Comparison of ENCODE assay signal across 24 mouse cellular contexts in genomic region chr3:27489550-27489949, GRCm38 (mm10).
DNase-seq lines count a peak whose midpoint lies in the region; ATAC-seq lines count a peak whose summit lies in the region.
"Had no signal": no experiment of that assay in that cellular context is flagged by ENCODE, and none has a peak within 500 bp of the region (broad histone marks: within the 10 kb centered on the region; RNA-seq: fewer than 3 reads in every experiment).

No protein-coding gene starts in this region.

- no peak overlapping the region for H3K4me2 ChIP-seq in heart, embryonic 13.5 days
- H3K4me2 ChIP-seq in heart, embryonic 11.5 days = no peak overlapping the region
- peak overlapping the region; percentile 9; the same call in 1 of the 2 replicates for H3K4me2 ChIP-seq in heart, embryonic 15.5 days
- H3K4me2 ChIP-seq in liver, embryonic 12.5 days = no peak overlapping the region
- H3K4me2 ChIP-seq: embryonic facial prominence, embryonic 13.5 days; hindbrain, embryonic 14.5 days had no signal

- H3K9ac ChIP-seq in heart, embryonic 13.5 days = peak overlapping the region; percentile 16; the same call in 1 of the 2 replicates
- no peak overlapping the region for H3K9ac ChIP-seq in heart, embryonic 11.5 days (ENCODE audit: low read depth, low read length)
- no peak overlapping the region for H3K9ac ChIP-seq in heart, embryonic 15.5 days
- H3K9ac ChIP-seq in liver, embryonic 12.5 days = no peak overlapping the region
- H3K9ac ChIP-seq: embryonic facial prominence, embryonic 13.5 days; hindbrain, embryonic 14.5 days had no signal

- peak; percentile 91 for DNase-seq in heart, adult 11 months
- no peak for DNase-seq in heart, postnatal 4 days
- DNase-seq in heart, postnatal 10 days = peak; percentile 41 to 50
- DNase-seq: adrenal gland, postnatal 14 days; cerebellum, adult 11-12 months; cerebellum, adult 9-11 months; embryo, embryonic 11 days; gastrocnemius, postnatal 25 days; kidney, adult 11 months; kidney, postnatal 14 days; liver; lung, postnatal 36 days; midbrain, embryonic 14.5 days; thymus, postnatal 4 days had no signal

- no peaks in the 10 kb centered on the region for H3K27me3 ChIP-seq in heart, embryonic 13.5 days (replicated peaks)
- H3K27me3 ChIP-seq in heart, embryonic 11.5 days (ENCODE audit: control insufficient read depth, insufficient read depth, low read length) = no peaks in the 10 kb centered on the region
- H3K27me3 ChIP-seq in heart, embryonic 15.5 days = no peaks in the 10 kb centered on the region
- no peaks in the 10 kb centered on the region for H3K27me3 ChIP-seq in liver, embryonic 12.5 days (replicated peaks)
- H3K27me3 ChIP-seq: embryonic facial prominence, embryonic 13.5 days; megakaryocyte, embryonic 14.5 days had no signal

- H3K27ac ChIP-seq in heart, embryonic 13.5 days (replicated peaks) = peak overlapping the region; percentile 61
- H3K27ac ChIP-seq in heart, embryonic 11.5 days (ENCODE audit: low read depth, low read length) = no peak overlapping the region
- peak overlapping the region; percentile 82 for H3K27ac ChIP-seq in heart, embryonic 15.5 days
- H3K27ac ChIP-seq in liver, embryonic 12.5 days = no peak overlapping the region
- H3K27ac ChIP-seq: embryonic facial prominence, embryonic 13.5 days; hindbrain, embryonic 14.5 days had no signal

- H3K4me3 ChIP-seq in heart, embryonic 13.5 days = no peak overlapping the region
- H3K4me3 ChIP-seq in heart, embryonic 11.5 days (ENCODE audit: low read depth, low read length) = no peak overlapping the region
- no peak overlapping the region for H3K4me3 ChIP-seq in heart, embryonic 15.5 days
- no peak overlapping the region for H3K4me3 ChIP-seq in liver, embryonic 12.5 days
- H3K4me3 ChIP-seq: embryonic facial prominence, embryonic 13.5 days; erythroblast, embryonic 14.5 days; megakaryocyte, embryonic 14.5 days had no signal

- peaks cover 80% of the 10 kb centered on the region for H3K36me3 ChIP-seq in heart, embryonic 13.5 days
- H3K36me3 ChIP-seq in heart, embryonic 11.5 days (ENCODE audit: control insufficient read depth, insufficient read depth, low read length) = peaks cover 16% of the 10 kb centered on the region
- peaks cover 30% of the 10 kb centered on the region; the same call in 1 of the 2 replicates for H3K36me3 ChIP-seq in heart, embryonic 15.5 days
- H3K36me3 ChIP-seq in liver, embryonic 12.5 days = peaks cover 48% of the 10 kb centered on the region

- 47% methylated on average over 6 of the region's 6 CpGs for WGBS in heart, embryonic 13.5 days
- 69% methylated on average over 6 of the region's 6 CpGs for WGBS in heart, embryonic 11.5 days (ENCODE audit: insufficient replicate concordance)
- 47% methylated on average over 6 of the region's 6 CpGs for WGBS in heart, embryonic 15.5 days
- 78% methylated on average over 6 of the region's 6 CpGs for WGBS in liver, embryonic 12.5 days (ENCODE audit: insufficient replicate concordance)

- peaks cover 51% of the 10 kb centered on the region for H3K4me1 ChIP-seq in heart, embryonic 13.5 days
- H3K4me1 ChIP-seq in heart, embryonic 11.5 days (ENCODE audit: control insufficient read depth, insufficient read depth, low read length) = peaks cover 20% of the 10 kb centered on the region
- peaks cover 44% of the 10 kb centered on the region for H3K4me1 ChIP-seq in heart, embryonic 15.5 days (replicated peaks)
- no peaks in the 10 kb centered on the region for H3K4me1 ChIP-seq in liver, embryonic 12.5 days
- H3K4me1 ChIP-seq: embryonic facial prominence, embryonic 13.5 days; megakaryocyte, embryonic 14.5 days had no signal

- no peak for ATAC-seq in heart, embryonic 13.5 days (ENCODE audit: extremely low read depth, insufficient number of reproducible peaks, low FRiP score, low TSS enrichment)
- ATAC-seq in heart, embryonic 11.5 days (replicated peaks; ENCODE audit: insufficient number of reproducible peaks, low FRiP score, low TSS enrichment) = no peak
- 0 out of 2 replicates have a peak, but pooled peaks have one; percentile 27 for ATAC-seq in heart, embryonic 15.5 days (replicated peaks; ENCODE audit: insufficient number of reproducible peaks, insufficient read depth, low FRiP score, low read depth)
- no peak for ATAC-seq in liver, embryonic 12.5 days
- ATAC-seq: CD4-positive, CD25-positive, alpha-beta regulatory T cell, adult 4 months; forebrain, embryonic 16.5 days had no signal

- H3K9me3 ChIP-seq in heart, embryonic 13.5 days = no peaks in the 10 kb centered on the region
- no peaks in the 10 kb centered on the region for H3K9me3 ChIP-seq in heart, embryonic 11.5 days (replicated peaks; ENCODE audit: control insufficient read depth, low read length)
- no peaks in the 10 kb centered on the region for H3K9me3 ChIP-seq in heart, embryonic 15.5 days (replicated peaks)
- H3K9me3 ChIP-seq in liver, embryonic 12.5 days (replicated peaks) = no peaks in the 10 kb centered on the region
- H3K9me3 ChIP-seq: embryonic facial prominence, embryonic 13.5 days had no signal

- intact Hi-C loops in heart, postnatal 10 days (cut with DNase I) = no loop called here

Comparison
In these comparisons a context has a peak if more than half of its experiments do, and no peak if none do; other contexts are left out.
1. H3K27ac ChIP-seq: peak in heart, embryonic 13.5 days (single experiment) and heart, embryonic 15.5 days (single experiment); none in heart, embryonic 11.5 days (single experiment) and liver, embryonic 12.5 days (single experiment).